Mouse (Mus musculus) kidney, postnatal 36 days (tissue): ENCODE data around the gene Klk1.
"Not testable (repeated sequence)": the region's sequence is repeated elsewhere in the genome, so short reads cannot be mapped to it uniquely, and the experiment has no call there.

Experiments
- DNase-seq, 2 experiments: peaks; one replicate each; pipeline ENCODE4 v3.0.0; 2021 to 2022; ENCODE audit warnings: mixed read lengths in 2 of 2

The Klk1 gene

DNA sequence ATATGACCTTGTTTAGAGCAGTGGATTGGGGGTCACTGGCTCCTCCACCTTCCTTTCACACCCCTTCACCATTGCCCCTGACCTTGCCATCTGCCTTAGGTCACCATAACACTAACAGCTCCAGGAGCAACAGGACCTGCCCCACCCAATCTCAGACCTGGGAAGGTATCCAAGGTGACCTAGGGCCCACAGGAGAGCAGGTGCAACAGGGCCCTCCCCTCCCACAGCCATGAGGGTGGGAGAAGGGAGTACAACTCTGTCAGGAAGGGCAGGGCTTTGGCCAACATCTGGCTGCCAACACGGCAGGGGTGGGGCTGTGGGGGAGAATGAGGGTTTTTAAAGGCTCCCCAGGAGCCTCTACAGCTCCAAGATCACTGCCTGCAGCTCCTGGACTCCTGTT lies at the start of gene Klk1:
TSS of gene Klk1 (plus strand) at position 285 of the 400 bp plus-strand sequence.
- peak; percentile 43 to 58 for DNase-seq

DNA sequence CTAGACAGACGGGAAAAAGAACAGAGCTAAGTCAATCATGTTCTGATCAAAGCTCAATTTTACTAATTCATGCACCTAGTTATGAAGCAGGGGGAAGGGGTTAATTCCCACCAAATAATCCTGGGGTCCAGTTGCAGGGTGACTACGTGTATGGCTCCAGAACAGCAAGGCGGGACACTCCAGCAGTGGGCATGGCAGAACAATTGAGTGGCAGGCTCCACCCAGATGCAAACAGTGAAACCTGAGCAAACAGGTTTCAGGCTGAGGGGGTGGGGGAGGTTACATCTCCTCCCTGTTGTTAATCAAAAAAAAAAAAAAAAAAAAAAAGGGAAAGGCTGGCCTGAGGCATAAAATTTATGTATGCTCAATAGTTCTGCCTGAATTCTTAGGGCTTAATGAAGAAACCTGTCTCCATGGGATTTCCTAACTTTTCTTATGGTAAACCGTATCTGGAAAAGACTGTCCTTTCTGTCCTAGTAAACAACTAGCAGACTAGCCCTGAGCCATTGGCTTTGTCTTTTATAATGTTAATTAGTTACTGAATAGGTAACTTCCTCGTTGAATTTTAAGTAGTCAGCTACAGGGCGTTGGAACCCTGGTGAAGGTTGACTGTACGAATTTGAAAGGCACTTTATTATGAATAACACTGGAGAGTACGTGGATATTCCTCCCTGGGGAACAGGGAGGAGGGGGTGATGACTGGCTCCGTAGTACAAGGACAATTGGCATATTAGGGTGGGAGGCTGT lies 45.7 kb upstream of the Klk1 start:
- DNase-seq = peak; percentile 49 to 57

DNA sequence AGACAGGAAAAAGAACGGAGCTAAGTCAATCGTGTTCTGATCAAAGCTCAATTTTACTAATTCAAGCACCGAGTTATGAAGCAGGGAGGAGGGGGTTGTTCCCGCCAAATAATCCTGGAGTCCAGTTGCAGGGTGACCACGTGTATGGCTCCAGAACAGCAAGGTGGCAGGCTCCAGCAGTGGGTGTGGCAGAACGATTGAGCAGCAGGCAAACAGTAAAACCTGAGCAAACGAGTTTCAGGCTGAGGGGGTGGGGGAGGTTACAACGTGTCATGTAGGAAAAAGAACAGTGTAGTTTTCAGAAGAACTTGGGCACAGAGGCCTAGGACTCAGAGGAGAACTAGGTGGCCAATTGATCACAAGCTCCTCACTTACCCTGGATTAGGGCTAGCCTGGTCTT lies 38.6 kb upstream of the Klk1 start:
- DNase-seq = peak; percentile 16 to 37

DNA sequence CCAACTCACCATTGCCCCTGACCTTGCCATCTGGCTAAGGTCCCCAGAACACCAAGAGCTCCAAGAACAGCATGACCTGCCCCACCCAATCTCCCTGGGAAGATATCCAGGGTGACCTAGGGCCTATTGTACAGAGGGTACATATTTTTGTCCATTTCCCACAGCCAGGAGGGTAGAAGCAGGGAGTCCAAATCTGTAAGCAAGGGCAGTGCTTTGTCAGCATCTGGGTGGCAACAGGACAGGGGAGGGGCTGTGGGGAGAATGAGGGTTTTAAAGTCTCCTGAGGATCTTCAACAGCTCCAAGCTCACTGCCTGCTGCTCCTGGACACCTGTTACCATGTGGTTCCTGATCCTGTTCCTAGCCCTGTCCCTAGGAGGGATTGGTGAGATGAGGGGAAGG lies 37.2 kb upstream of the Klk1 start, which contains the start of gene Klk1b24:
TSS of gene Klk1b24 (plus strand) at position 301 of the 400 bp plus-strand sequence.
- not testable (repeated sequence) for DNase-seq

DNA sequence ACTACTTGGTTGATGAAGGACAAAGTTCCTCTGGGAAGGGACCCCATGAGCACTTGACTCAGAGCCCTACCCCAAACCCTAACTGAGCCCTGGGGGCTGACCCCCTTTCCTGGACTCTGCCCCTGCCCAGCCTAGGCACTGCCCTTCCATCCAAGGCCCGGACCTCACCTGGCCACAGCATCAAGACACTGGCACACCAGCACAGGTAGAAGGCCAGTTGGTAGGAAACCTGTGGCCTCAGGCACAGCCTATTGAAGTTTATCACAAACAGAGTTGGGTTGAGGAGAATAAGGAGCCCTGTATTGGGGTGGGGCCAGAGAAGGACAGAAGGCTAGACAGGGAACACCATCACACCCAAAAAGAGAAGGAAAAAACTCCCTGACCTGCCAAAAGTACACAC lies 31.7 kb upstream of the Klk1 start:
- not testable (repeated sequence) for DNase-seq

DNA sequence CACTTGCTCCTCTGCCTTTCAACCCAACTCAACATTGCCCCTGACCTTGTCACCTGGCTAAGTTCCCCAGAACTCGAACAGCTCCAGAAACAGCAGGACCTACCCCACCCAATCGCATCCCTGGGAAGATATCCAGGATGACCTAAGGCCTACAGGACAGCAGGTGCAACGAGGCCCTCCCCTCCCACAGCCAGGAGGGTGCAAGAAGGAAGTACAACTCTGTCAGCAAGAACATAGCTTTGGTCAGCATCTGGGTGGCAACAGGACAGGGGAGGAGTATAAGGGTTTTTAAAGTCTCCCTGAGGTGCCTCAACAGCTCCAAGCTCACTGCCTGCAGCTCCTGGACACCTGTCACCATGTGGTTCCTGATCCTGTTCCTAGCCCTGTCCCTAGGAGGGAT lies 27.3 kb upstream of the Klk1 start, which contains the start of gene Klk1b3:
TSS of gene Klk1b3 (plus strand) at position 301 of the 400 bp plus-strand sequence.
- no peak for DNase-seq

DNA sequence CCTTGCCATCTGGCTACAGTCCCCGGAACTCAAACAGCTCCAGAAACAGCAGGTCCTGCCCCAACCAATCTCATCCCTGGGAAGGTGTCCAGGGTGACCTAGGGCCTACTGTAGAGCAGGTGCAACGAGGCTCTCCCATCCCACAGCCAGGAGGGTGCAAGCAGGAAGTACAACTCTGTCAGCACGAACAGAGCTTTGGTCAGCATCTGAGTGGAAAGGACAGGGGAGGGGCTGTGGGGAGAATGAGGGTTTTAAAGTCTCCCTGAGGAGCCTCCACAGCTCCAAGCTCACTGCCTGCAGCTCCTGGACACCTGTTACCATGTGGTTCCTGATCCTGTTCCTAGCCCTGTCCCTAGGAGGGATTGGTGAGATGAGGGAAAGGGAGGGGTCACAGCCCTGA lies 18.0 kb upstream of the Klk1 start, which contains the start of gene Klk1b4:
TSS of gene Klk1b4 (plus strand) at position 301 of the 400 bp plus-strand sequence.
- DNase-seq = not testable (repeated sequence)

DNA sequence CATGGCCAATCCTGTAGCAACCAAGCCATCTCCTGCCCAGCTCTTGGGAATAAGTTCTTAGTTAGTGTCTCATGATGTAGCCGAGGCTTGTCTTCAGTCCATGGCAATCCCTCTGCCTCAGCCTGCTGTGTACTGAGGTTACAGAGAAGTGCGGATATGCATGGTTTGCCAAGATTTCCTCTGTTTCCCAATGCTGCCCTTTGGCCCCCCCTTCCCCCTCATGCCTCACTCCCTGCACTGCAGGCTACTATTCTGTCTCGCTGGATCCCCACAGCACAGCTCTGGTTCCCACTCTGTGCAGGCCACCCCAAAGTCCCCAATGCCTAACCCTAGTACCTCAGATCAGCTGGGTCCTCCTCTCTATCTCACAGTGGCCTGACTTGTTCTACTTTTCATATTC lies 16.9 kb upstream of the Klk1 start:
- no peak for DNase-seq

DNA sequence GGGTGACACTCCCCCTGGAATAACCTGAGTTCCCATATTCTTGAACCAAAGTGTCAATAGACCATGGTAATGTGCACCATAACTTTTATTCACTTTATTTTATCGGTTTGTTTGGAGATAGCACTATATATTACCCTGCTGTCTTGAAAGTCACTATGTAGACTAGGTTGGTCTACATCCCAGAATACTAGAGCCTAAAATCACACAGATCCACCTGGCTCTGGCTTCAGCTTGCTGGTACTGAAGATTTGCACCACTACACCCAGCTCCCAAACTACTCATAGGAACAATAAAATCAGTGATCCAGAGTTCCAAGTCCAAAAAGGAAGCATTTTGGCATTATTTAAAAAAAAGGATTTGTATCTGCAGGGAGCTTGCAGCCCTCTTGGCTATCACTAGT lies 9.5 kb upstream of the Klk1 start, which contains the start of gene Klk1b5:
TSS of gene Klk1b5 (plus strand) at position 301 of the 400 bp plus-strand sequence.
- DNase-seq = no peak

DNA sequence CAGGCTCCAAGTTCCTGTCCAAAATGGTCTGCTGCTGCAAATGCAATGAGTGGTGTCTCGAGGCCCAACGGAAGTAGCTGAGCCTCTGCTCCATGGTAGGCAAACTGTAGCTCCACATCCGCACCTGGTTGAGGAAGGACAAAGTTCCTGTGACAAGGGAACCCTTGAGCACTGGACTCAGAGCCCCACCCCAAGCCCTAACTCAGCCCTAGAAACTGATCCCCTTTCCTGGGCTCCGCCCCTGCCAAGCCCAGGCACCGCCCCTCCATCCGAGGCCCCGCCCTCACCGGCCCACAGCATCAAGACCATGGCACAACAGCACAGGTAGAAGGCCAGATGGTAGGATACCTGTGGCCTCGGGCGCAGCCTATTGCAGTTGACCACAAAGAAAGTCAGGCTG lies 3.6 kb upstream of the Klk1 start:
- not testable (repeated sequence) for DNase-seq

DNA sequence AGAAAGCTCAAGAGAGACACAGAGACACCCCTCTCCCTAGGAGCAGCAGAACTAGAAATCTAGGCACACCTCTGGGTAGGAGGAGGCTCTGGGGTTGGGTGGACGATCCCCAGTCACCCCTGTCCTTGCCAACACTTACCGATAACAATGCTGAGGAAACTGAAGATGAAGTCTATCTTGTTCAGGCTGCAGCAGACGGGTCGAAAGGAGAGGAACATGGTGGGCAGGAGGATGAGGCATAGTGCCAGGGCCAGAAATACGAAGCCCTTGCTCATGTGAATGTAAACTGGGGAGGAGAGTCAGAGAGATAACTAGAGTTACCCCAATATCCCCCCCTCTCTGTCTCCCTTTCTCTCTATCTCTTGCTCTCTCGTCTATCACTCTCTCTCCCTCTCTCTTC lies 2.8 kb upstream of the Klk1 start:
- DNase-seq = not testable (repeated sequence)

DNA sequence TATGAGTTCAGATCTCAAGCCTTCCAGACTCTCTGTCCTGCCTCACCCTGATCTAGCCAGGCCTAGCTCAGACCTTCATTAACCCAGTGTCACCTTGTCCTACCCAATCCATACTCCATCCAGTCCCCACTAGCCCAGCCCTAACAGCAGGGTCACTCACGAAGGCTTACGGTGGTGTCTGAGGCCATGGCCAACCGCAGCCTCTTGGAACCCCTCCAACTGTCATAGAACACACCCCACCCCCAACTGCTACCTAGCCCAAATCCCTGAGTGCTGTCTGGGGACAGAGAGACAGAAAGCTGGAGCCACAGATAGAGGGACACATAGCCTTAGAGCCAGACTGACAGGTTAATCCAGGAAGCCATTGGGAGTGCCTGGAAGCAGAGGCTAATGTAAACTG lies 10.7 kb downstream of the Klk1 start, which contains the start of gene Gm36864:
TSS of gene Gm36864 (plus strand) at position 269 of the 400 bp plus-strand sequence.
- no peak for DNase-seq

DNA sequence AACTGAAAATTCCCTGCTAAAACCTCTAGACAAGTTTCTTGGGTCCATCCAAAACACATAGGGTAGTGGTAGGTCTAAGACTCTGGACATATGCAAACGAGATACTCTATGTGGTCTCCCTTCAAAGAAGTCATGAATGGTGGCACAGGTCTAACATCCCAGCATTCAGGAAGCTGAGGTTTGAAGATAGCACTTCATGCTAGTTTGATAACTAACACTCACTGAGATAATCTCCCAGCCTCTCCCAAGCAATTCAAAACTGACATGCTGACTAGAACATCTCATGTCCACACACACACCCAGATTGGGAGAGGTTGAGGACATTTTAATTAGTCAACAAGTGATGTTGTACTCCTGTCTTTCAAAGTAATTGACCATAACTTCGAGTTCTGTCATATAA lies 14.8 kb downstream of the Klk1 start:
- DNase-seq = no peak

DNA sequence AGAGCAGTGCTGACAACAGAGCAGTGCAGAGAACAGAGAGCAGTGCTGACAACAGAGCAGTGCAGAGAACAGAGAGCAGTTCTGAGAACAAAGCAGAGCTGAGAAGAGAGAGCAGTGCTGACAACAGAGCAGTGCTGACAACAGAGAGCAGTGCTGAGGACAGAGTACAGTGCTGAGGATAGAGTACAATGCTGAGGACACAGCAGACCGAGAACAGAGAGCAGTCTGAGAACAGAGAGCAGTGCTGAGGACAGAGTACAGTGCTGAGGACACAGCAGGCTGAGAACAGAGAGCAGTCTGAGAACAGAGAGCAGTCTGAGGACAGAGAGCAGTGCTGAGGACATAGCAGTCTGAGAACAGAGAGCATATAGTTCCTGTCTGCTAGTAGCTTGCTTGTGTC lies 15.6 kb downstream of the Klk1 start:
- peak in 1 of 2 experiments; percentile 32 for DNase-seq

DNA sequence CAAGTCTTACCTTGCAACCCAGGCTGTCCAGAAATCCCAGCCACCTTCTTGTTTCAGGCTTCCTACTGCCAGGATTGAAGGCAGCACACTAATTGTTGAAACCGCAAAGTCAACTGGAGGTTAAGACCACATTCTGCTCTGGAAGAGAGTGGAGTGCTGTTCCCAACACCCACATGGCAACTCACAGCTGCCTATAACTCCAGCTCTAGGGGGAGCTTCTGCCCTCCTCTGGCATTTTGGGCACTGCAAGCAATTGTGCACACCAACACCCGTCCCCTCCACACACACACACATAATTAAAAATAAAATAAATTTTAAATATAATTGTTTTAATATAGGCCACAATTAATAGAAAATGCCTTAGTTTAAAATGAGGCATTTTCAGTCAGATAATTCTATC lies 16.0 kb downstream of the Klk1 start:
- DNase-seq = peak; percentile 23 to 30

DNA sequence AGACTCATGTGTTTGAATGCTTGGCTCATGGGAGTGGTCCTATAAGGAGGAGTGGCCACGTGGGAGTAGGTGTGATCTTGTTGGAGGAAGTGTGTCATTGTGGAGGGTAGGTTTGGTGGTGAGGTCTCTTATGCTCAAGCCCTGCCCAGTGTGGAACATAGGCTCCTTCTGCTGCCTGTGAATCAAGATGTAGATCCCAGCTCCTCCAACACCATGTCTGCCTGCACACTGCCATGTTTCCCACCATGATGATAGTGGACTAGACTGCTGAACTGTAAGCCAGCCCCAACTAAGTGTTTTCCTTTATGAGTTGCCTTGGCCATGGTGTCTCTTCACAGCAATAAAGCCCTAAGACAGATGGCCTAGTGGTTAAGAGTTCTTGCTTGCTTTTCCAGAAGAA lies 18.9 kb downstream of the Klk1 start:
- no peak for DNase-seq

DNA sequence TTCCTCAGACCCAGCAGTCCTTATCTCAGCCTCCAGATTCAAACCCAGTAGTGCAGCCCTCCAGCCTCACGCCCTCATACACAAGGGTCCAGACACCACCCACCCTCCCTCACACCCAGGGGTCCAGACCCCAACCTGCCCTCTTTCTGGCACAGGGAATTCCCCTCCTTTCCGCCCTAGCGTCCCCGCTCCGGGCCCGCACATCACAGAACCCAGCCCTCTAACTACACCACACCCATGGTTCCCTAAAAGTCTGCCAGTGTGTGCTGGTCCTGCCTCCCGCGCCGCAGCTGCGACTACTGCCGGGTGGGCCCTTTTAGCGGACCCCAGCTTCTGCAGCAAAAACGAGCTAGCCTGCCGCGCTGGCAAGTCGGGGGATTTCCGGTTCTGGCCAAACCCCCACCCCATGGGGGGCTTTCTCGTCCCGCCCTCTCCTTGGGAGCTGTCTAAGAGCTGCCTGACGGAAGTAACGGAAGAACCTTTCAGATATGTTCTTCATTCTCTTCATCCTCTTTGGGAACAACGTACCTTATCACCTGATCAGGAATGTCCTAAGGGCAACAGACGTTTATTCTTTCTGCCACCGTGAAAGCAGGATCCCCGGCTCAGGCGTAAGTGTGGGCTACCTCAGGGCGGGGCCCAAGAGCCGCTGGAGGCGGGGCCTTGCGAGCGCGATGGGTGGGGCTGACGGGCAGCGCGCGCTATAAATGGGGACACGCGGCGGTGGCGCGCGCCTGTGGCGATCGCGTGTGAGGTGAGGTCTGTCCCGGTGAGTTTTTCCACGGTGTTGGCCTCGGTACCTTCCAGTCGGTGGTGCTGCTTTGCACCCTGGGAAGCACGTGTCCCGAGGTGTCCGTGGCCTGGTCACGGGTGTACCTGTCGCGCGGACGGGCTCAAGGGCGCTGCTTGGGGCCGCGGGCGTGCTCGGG lies 21.2 kb downstream of the Klk1 start, which contains the start of the genes 1700028J19Rik and 2410002F23Rik:
TSS of gene 1700028J19Rik (minus strand) at position 641 of the 929 bp plus-strand sequence.
TSS of gene 2410002F23Rik (plus strand) at position 668 of the 929 bp plus-strand sequence.
- peak; percentile 88 to 93 for DNase-seq

DNA sequence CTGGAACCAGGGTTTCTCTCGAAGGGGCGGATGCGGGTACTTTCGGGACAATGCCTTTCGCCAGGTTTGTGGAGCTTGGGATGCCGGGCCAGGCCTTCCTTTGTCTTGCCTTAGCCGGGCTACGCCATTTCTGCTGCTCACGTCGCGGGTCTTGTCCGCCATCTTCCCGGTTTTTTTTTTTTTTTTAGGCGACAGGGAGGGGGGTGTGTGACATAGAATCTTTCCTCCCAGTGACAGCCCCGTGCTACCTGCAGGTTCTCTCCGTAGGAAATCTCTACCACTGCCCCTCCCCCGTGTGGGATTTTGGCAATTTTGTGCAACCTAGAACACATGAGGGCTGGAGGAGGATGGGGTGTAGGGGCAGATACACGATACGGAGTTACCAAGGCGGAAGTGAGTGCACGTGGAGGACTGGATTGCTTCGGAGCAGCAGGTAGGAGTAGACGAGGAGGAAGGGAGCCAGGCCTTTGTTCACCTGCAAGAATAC lies 21.9 kb downstream of the Klk1 start:
- no peak for DNase-seq

DNA sequence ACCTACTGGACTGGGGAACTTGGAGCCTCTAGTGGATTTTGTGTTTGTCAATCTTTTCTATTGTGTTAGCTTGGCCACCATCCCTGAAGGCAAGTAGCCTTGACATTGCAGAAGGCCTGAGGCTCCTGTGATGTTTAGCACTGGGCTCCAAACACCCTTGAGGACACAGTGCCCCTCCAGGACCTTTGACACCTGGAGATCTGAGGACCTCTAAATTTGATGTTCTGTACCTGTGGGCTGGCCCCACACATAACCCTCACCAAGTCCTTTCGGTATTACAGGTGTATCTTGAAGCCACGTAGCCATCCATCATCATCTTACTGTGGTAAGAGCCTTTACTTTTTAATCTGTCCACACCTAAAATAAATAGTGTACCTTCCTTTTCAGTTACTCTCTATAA lies 22.8 kb downstream of the Klk1 start:
- DNase-seq = no peak

DNA sequence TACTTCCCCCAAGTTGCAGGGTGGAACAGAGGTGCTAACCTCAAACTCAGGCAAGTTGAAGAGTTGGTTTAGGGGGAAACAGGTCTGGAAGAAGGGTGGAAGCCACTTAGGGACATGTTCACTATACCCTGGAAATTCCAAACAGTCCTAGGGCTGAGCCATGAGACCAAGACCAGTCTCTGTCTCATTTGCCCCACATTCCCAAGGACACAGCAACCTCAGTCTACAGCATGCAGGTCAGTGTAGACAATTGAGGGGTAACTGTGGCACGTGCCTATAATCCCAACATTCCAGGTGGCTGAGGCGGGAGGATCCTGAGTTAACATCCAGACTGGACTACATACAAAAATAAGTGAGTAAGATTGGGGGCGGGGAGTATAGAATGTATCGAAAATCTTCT lies 24.1 kb downstream of the Klk1 start:
- no peak for DNase-seq

DNA sequence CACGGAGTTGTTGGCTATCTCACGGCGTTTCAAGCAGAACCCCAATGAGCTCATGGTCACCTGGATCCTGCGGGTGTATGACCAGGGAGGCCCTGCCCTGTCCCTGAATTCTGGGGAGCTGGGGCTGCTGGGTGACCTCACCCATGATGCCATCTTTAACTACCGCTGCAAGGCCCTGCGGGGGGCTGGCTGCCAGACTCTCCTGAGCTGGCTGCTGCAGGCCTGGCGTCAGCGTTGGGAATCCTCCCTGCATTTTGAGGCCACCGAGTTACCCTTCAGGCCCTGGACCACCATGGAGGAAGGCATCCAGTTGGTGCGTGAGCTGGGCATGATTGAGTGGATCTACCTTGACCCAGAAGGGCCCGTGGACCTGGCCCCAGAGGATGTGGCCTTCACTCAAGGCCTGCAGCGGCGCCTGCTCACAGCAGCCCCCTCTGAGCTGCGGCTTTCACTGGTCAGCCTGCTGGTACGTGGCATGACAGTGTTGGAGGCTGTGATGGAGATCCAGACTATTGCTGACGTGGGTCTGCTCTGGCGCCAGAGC lies 25.6 kb downstream of the Klk1 start:
- not testable (repeated sequence) for DNase-seq

DNA sequence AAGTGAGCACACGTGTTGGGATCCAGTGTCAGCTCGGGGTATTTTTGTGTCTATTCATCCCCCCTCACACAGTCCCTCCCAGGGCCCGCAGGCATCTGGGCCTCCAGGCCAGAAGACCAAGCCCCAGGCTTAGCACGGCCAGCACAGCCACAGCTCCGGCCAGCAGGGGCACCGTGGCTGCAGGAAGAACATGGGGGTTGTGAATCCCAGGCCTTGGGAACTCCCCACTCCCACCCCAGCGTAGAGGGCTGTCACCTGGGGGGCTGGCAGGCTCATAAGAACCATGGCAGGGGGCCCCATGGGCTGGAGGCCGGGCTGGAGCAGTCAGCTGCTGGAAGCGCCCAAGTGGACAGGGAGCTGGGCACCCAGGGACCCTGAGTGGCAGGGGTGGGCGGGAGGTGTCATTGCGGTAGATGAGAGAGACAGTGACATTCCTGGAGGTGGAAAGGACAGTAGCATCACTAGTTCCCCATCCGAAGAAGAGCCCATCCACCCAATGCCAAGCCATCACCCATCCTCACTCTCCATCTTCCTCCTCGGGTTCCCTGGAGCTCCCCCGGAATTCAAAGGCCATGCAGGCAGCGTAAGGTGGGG lies 28.0 kb downstream of the Klk1 start:
- DNase-seq = no peak
